Mouse (Mus musculus) B cell, adult 2 months (primary cell): ENCODE measurements at regions not wholly inside any gene's neighbourhood (a gene's known extent, or its start where the extent isn't known, plus 50 kb on each side); places are given as distances from the start of the nearest gene placed in this dataset.

Experiments
- DNase-seq, 2 experiments: peaks; one replicate each; pipeline ENCODE4 v3.0.0; 2022

- DNase-seq, result no peak
Observed at GRCm38 (mm10) chr3:115816328-115817160, 71.1 kb upstream of the Dph5 start.

GRCm38 (mm10) chr3:115817771-115818170 lies 69.9 kb upstream of the Dph5 start:
- DNase-seq, result no peak

GRCm38 (mm10) chr3:115818734-115819133 lies 68.9 kb upstream of the Dph5 start:
- peak; percentile 61 to 67 for DNase-seq

GRCm38 (mm10) chr3:115819401-115820138 lies 68.1 kb upstream of the Dph5 start:
- DNase-seq, result peak; percentile 50 to 63

- DNase-seq, result peak in 1 of 2 experiments; percentile 29
Observed at GRCm38 (mm10) chr3:115820139-115820481, 67.5 kb upstream of the Dph5 start.

- DNase-seq, result no peak
Observed at GRCm38 (mm10) chr3:115821627-115822026, 66.0 kb upstream of the Dph5 start.

GRCm38 (mm10) chr3:115822491-115822890 lies 65.1 kb upstream of the Dph5 start:
- no peak for DNase-seq

- no peak for DNase-seq
Observed at GRCm38 (mm10) chr3:115823741-115824140, 63.9 kb upstream of the Dph5 start.

GRCm38 (mm10) chr3:115824792-115825191 lies 62.8 kb upstream of the Dph5 start:
- no peak for DNase-seq

GRCm38 (mm10) chr3:115835381-115835780 lies 52.3 kb upstream of the Dph5 start:
- no peak for DNase-seq

- no peak for DNase-seq
Observed at GRCm38 (mm10) chr3:115837617-115838216, 49.9 kb upstream of the Dph5 start.
